Mouse (Mus musculus): Measurements from ENCODE around the gene Gm10230. TPM values are rescaled to one million over a fixed set of nuclear protein-coding genes. Genes with fewer than 3 reads are reported as not detected.
"Not testable (repeated sequence)": the region's sequence is repeated elsewhere in the genome, so short reads cannot be mapped to it uniquely, and the experiment has no call there.

The Gm10230 gene
- total RNA-seq (2021) = not detected
- long read RNA-seq, experiment 1 = 0 reads
- long read RNA-seq, experiment 2 = 0 reads

GRCm38 (mm10) chrX:27494782-27495181 lies at the start of gene Gm10230:
TSS of gene Gm10230 (minus strand) at chrX:27494882.
- DNase-seq (ENCODE audit: low spot score in 2 of 2); intact Hi-C loops (cut with DNase I): not testable (repeated sequence)

Small RNA genes lying within 50 kb of the gene (microRNA-seq; reads per million reads assigned to microRNA genes)
- gene Gm44452 = 0 reads per million in 2 experiments

Measured in left cerebral cortex, postnatal 14 days (tissue).